Mouse (Mus musculus) cerebellum, postnatal 14 days (tissue): ENCODE data around the gene Gm17359.

Source experiments
- DNase-seq, 2 experiments: peaks; one replicate each; pipeline ENCODE4 v3.0.0; 2021; ENCODE audit warnings: mixed read lengths in 2 of 2

Gm17359 gene

DNA sequence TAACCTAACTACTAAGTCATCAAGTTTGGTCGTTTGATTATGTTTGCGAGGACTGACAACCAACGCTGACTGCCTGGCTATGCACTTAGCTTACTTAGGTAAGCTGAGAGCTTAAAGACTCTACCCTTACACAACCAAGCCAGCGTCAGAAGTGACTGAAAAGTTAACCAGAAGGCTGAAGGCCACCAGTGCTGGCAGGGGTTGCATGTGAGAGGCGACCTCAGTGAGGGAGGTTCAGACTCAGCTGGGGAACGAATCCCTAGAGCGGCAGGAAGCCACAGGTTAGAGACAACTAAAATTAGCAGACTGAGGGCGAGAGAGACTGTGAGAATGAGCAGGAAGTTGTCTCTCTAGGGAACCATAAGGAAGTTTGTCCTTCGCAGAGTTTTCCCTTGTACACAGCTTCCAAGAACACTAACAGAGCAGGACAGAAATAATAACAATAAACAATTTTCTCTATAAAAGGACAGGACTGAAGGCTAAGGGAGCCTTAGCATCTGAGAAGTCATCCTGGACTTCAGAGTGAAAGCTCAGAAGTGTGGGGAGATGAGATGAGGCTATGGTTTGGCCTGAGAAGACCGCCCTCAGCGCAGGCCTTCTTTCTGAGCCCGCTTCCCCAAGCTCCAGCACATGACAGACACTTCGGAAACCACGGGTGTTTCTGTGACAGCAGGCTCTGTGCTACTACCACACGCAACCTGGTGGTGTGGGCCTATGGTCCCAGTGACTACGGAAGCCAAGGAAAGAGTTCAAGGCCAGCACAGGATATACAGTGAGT lies 148.0 kb downstream of the Gm17359 start:
- no peak for DNase-seq

DNA sequence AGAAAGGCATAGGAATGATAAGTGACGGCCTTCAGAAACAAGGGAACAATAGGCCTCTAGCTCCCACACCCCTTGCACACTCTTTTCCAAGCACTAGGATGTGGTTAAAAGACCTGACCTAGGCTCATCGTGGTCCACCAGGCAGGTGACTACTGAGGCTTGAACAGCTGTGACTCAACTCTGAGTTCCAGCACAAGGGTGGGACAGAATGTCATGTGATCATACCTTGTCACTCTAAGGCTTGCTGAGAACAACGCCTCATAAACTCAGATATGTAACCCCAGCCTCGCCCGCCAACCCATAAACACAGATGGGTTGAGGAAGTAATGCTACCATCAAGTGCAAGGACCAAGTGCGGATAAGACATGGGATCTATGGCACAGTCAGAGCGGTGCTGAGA lies 151.6 kb downstream of the Gm17359 start:
- no peak for DNase-seq

DNA sequence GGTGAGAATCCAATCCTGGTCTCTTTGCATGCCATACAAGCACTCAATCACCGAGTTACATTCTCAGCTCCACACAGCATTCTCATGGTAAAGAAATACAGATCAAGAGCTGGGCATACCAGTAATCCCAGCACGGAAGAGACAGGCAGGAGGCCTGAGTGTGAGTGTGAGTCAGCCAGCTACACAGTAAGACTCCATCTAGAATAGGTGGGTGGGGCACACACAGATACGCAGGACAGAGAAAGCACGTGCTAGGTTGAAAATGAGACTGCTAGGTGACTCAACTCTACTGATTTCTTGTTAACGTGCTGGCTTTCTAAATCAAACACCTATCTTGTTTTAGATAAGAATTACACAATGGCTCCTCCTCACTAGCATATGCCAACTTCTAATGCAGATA lies 153.6 kb downstream of the Gm17359 start:
- DNase-seq: no peak

DNA sequence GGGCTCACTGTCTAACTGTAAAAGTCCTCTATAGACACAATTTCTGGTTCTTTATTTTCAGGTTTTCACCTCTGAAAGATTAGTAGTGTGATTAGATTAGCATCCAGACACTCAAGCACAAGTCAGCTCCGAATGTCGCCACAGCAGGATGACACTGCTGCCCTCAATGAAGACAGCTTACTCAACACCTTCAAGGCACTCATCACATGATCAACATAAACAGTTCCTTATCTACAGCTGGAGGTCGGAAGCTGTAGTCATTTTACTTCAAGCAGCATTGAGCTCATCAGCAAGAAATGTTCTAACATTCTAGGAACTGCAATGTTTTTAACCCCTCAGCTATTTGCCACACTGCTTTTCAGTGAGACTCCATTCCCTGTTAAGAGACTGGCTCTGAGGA lies 155.2 kb downstream of the Gm17359 start:
- no peak for DNase-seq

DNA sequence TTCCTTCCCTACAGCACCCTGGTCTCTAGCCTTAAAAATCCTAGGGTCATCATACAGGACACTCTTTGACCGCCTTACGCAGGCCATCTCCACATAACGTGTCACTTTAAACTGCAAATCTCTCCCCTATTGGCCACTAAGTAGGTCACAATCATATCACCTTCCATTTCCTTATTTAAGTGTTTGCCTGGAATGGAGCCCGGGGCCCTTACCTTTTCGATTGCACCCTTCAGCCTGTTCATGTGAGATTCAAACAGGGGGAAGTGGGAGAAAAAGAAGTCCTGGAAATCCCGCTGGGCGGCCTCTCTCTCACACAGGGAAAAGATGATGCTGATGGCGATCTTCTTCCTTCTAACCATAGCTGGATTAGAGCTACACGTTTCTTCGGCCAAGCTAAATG lies 156.6 kb downstream of the Gm17359 start:
- no peak for DNase-seq

DNA sequence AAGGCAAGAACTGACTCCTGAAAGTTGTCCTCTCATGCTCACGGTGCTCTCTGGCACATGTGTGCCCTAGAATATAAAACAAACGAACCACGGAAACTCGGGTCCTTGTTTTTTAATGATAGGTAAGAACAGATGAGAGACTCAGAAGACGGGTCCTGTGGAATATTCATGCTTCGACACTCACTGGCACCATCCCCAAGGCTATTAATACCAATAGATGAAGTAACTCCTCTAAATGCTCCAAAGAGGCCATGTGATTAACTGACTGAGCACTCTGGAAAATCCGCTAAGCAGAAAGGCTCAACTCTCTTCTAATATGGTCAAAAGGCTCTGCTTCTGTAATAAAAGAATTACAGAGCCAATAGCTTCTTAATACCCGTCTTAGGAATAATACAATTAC lies 157.6 kb downstream of the Gm17359 start:
- no peak for DNase-seq

DNA sequence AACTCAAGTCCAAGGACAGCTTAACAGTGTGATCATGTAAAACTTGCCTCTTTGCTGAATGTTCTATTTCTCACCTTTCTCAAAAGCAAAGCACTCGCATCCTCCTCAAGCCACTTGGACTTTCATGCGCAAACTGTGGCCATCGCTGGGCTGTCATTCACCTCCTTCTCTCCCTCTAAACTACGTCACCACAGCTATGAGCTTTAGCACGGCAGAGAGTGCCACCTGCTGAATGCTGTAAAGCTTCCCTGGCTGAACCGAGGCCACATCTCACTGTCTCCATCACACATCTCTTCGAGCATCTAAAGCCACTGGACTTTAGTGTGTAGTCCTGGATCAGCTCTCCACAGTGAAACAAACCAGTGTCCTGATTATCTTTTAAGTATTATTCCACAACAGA lies 158.7 kb downstream of the Gm17359 start:
- peak in 1 of 2 experiments; percentile 27 for DNase-seq

DNA sequence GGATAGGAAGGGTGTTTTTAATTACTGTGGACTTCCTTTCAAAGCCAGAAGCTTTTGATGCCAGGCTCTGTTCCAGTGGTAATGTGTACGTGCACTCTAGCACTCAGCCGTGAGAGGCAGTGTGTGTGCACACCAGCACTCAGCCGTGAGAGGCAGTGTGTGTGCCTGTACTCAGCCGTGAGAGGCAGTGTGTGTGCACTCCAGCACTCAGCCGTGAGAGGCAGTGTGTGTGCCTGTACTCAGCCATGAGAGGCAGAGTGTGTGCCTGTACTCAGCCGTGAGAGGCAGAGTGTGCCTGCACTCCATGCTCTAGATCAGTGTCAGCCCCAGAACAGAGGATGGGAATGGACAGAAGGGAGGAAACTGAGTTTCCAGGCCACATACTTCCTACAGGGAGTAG lies 160.2 kb downstream of the Gm17359 start:
- no peak for DNase-seq

DNA sequence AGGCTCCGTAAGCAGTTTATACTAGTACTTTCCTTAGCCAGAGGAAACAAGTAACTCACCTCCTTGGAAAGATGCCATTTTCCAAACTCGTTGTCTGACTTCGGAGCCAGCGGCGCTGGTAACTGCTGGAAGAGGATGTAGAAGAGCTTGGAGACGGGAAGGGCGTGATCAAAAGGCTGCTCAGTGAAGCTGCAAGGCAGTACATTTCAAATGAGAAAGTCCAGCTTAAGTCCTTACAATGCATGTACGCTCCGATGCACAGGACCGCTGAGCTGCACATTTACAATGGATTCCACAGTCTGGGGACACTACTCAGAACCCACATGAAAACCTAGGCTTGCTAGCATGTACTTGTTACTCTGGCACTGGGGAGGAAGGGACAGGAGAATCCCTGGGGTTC lies 163.8 kb downstream of the Gm17359 start:
- DNase-seq: no peak

DNA sequence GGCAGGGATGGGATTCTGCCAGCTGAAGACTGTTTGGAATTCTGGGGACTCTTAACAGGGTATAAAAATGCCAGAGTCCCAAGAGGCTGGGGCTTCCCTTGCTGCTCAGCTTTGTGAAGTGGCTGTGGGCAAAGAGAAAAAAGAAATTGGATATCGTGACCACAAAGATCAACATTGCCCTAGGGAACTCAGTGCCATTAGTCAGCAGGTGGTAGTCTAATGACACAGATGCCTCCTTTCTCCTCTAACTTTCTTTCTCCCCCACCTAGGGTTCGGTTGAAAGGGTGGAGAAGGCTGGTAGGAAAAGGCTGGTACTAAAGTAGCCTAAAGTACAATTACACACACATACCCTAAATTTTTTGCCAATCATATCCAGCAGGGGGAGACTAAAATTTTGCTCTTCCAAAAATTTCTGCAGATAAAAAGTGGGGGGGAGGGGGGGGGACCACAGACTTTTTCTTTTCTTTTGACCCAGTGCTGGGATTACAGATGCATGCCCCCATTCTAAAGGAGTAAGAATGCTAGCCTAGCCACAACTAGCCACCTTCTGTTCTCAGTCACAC lies 164.8 kb downstream of the Gm17359 start:
- no peak for DNase-seq
